Mouse (Mus musculus) kidney, embryonic 16.5 days (tissue): ENCODE data around the gene Prss36. TPM values are rescaled to one million over a fixed set of nuclear protein-coding genes. Genes with fewer than 3 reads are reported as not detected.

Experiments used
- ATAC-seq: fragments of 200-750 bp; cut with Nextera tagmentation; 2 replicates; pipeline ENCODE4 v1.8.0; 2017; ENCODE audit warnings: moderate TSS enrichment; ENCODE audit not compliant: low FRiP score, low TSS enrichment
- H3K27ac ChIP-seq: fragments of 300-500 bp; sonication (generic); 2 replicates; pipeline ENCODE4 v1.5.1; 2014; ENCODE audit warnings: low read length
- H3K27me3 ChIP-seq: fragments of 300-500 bp; sonication (generic); 2 replicates; pipeline ENCODE4 v1.6.1; 2014; ENCODE audit warnings: low read length, control low read depth, mixed read lengths; ENCODE audit not compliant: insufficient read depth
- H3K36me3 ChIP-seq: fragments of 300-500 bp; sonication (generic); 2 replicates; pipeline ENCODE4 v1.6.1; 2014; ENCODE audit warnings: low read length, control low read depth, mixed read lengths; ENCODE audit not compliant: insufficient read depth
- H3K4me1 ChIP-seq: fragments of 300-500 bp; sonication (generic); 2 replicates; pipeline ENCODE4 v1.6.1; 2014; ENCODE audit warnings: low read length, control low read depth, mixed read lengths; ENCODE audit not compliant: insufficient read depth
- H3K4me2 ChIP-seq: fragments of 300-500 bp; sonication (generic); replicated peaks from 2 replicates; pipeline ENCODE4 v1.6.1; 2014; ENCODE audit warnings: low read depth, low read length
- H3K4me3 ChIP-seq: fragments of 300-500 bp; sonication (generic); 2 replicates; pipeline ENCODE4 v1.5.1; 2014; ENCODE audit warnings: mild to moderate bottlenecking, low read length
- H3K9ac ChIP-seq: fragments of 300-500 bp; sonication (generic); replicated peaks from 2 replicates; pipeline ENCODE4 v1.6.1; 2014; ENCODE audit warnings: low read length
- H3K9me3 ChIP-seq: fragments of 300-500 bp; sonication (generic); 2 replicates; pipeline ENCODE4 v1.6.1; 2016; ENCODE audit warnings: low read length, control low read depth
- WGBS: fragments of 180-500 bp; shearing (Covaris S2); extraction: QIAGEN DNeasy Blood & Tissue Kit; methylation state at CpG from one replicate; pipeline ENCODE4 v1.1.7; 2014; 5-methylcytosine and 5-hydroxymethylcytosine counted together
- polyA plus RNA-seq: library from polyadenylated mRNA; unstranded; fragments of >200 nt; fragmentation: Nextera tagmentation; extraction: Ambion mirVana; gene quantifications from 2 replicates; pipeline ENCODE4 v1.2.1, GENCODE M21; 2015

Gene Prss36
- polyA plus RNA-seq: 15.2 TPM in 2 replicates

DNA sequence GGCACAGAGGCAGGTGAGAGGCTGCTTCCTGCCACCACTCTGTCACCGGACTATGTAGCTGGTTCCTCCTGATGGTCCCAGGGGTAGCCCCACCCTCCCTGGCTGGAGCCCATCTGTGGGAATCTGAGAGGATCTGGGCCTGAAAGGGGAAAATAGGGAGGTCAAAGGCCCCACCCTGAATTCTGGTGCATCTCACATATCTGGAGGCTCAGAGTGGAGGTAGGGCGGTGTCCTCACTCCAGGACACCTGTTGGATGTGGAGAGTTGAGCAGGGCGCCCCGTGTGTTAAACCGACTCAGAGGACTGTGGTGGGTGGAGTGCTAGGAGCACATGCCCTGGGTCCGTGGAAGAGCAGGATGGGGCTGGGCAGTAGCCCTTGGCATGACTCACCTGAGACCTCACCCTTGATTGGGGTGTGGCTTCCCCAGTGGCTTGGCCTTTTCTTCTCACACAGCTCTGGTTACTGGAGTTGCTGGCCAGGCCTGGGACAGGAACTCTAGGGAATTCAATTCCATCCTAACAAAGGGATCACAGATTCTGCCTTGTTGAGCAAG lies at the start of gene Prss36:
TSS of gene Prss36 (minus strand) at position 256 of the 554 bp plus-strand sequence.
- Histone ChIP-seq H3K4me3 (no peak within 1 kb of the TSS), H3K9ac (no peak within 1 kb of the TSS), H3K27me3 (peaks cover 27% of the 10 kb centered on the region), H3K4me2 (no peak within 1 kb of the TSS), H3K4me1 (0 out of 2 replicates have a peak, but pooled peaks cover 4% of the 10 kb centered on the region), H3K36me3 (no peaks in the 10 kb centered on the region), H3K27ac (no peak within 1 kb of the TSS), H3K9me3 (no peaks in the 10 kb centered on the region)
- ATAC-seq: 0 out of 2 replicates have a peak, but pooled peaks have one; percentile 15
- 73% methylated on average over 6 of the region's 6 CpGs for WGBS

DNA sequence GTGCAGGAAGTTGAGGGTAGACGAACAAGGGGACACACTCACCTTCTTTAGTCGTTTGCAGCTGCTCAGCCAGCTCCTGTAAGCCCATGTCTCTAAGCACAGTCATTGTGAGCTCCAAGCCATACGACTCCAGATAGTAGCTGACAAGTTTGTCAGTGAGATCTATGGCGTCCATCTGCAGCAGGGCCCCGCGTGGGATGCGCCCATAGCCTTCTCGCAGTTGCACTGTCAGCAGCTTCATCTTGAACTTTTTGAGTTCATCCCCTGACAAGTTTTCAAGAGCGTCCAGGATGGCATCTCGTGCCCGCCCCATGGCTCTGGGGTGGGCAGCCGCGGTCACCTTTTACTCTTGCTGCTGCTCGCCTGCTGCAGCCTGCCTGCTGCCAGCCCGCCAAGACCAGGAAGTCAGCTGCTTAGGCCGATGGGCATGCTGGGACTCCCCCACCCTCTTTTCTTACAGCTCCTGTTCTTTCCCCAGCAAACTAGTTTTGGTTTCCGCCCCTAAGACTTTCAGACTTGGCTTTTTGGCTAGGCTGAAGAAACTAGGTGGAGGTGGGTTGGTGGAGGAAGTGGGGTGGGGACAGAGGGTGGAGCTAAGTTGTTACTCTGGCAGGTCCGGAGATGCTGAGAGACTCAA lies 46.9 kb upstream of the Prss36 start, which contains the start of gene Pycard:
TSS of gene Pycard (minus strand) at position 527 of the 637 bp plus-strand sequence.
- Histone ChIP-seq H3K9ac (peak within 1 kb of the TSS; percentile 60), H3K4me2 (peak within 1 kb of the TSS; percentile 65), H3K27me3 (no peaks in the 10 kb centered on the region), H3K36me3 (peaks cover 17% of the 10 kb centered on the region), H3K9me3 (no peaks in the 10 kb centered on the region), H3K4me3 (peak within 1 kb of the TSS; percentile 47), H3K4me1 (peaks cover 21% of the 10 kb centered on the region; the same call in 1 of the 2 replicates), H3K27ac (peak within 1 kb of the TSS; percentile 86)
- WGBS: 6% methylated on average over 18 of the region's 18 CpGs
- ATAC-seq: peak; percentile 80

DNA sequence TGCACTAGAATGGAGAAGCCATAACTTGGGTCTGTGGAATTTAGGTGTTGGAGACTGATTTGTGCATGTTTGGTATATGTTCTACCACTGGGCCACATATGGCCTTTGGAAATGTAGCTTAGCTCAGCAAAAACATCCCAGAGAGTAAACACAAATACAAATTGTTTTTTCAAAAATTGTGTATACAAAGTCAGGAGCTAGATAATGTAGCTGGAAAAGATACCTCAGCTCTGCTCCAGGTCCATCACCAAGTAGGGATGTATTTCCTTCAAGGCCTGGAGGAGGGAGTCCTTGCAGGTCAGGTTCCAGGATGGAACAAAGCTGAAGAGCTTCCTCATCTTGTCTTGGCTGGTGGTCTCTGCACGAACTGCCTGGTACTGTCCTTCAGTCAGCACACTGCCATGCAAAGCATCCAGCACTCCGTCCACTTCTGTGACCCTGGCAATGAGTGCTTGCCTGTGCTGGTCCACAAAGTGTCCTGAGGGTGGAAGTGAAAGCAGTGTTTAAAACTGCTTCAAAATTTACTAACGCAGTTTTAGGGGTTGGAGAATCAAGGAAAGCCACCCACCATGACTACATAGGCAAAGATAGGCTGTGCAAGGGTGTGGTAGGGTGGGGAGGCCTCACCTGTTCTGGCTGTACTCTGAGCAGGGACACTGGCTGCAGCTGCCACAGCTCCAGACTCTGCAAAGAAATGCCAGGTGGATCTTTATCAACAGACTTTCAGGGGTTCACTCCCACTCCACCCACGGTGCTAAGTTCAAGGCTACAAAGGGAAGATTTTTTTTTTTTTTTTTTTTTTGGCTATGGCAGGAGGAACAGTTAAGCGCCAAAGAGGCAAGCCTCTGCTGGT lies 46.2 kb upstream of the Prss36 start:
- no peaks in the 10 kb centered on the region for H3K9me3 ChIP-seq
- peak overlapping the region; percentile 65 for H3K4me2 ChIP-seq
- peak overlapping the region; percentile 86 for H3K27ac ChIP-seq
- 29% methylated on average over 5 of the region's 5 CpGs for WGBS
- peak; percentile 47 for ATAC-seq
- peaks cover 21% of the 10 kb centered on the region; the same call in 1 of the 2 replicates for H3K4me1 ChIP-seq
- peak overlapping the region; percentile 47 for H3K4me3 ChIP-seq
- peak overlapping the region; percentile 60 for H3K9ac ChIP-seq
- peaks cover 17% of the 10 kb centered on the region for H3K36me3 ChIP-seq
- no peaks in the 10 kb centered on the region for H3K27me3 ChIP-seq

DNA sequence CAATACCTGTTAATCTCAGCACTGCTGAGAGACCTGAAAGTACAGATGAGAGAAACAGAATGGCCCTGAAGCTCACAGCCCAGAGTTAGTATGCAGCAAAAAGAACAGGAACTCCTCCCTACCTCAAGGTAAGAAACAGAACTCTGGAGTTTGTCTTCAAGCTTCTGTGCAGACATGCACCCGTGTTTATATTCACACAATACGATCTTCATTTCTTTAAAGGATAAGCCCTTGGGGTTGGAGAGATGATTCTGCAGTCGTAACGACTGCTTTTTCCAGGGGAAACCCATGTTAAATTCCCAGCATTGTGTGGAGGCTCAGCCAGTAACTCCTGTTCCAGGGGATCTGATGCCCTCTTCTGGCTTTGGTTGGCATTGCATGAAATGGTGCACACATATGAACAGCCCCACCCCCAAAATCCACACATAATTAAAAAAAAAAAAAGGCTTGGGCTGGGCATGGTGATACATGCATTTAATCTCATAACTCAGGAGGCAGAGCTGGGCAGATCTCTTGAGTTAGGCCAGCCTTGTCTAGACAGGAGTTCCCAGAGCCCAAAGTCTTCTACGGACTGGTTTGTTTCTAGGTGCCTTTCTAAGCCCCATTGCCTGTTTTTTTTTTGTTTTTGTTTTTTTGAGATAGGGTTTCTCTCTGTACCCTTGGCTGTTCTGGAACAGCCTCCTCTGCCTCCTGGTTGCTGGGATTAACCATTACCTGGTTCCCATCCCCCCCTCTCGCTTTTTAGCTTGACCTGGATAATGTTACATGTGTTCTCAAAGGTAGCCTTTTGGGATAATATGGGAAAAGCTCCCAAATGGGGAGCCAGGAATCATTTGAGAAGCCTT lies 45.3 kb upstream of the Prss36 start:
- Histone ChIP-seq H3K36me3 (peaks cover 25% of the 10 kb centered on the region), H3K27ac (peak overlapping the region; percentile 86), H3K4me1 (peaks cover 21% of the 10 kb centered on the region; the same call in 1 of the 2 replicates), H3K27me3 (no peaks in the 10 kb centered on the region), H3K4me3 (no peak overlapping the region), H3K4me2 (peak overlapping the region; percentile 65), H3K9me3 (no peaks in the 10 kb centered on the region), H3K9ac (peak overlapping the region; percentile 60; the same call in 1 of the 2 replicates)
- ATAC-seq: peak; percentile 54; the same call in 1 of the 2 replicates
- WGBS: 49% methylated on average over 6 of the region's 6 CpGs

DNA sequence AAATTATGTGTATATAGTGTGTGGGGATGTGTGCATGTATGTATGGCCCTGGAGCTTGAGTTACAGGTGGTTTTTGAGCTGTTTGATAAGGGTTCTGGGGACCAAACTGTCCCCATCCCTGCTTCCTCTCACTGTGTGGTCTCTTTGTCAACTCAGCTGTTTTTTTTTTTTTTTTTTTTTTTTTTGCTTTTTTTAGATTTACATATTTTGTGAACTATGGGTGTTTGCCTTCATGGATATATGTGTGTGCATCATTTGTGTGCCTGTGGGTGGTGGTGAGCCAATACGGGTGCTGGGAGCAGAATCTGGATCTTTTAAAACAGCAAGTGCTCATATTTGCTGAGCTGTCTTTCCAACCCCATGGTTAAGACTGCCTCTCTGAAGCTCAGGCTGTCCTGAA lies 42.4 kb upstream of the Prss36 start:
- 75% methylated on average over 1 of the region's 1 CpGs for WGBS

DNA sequence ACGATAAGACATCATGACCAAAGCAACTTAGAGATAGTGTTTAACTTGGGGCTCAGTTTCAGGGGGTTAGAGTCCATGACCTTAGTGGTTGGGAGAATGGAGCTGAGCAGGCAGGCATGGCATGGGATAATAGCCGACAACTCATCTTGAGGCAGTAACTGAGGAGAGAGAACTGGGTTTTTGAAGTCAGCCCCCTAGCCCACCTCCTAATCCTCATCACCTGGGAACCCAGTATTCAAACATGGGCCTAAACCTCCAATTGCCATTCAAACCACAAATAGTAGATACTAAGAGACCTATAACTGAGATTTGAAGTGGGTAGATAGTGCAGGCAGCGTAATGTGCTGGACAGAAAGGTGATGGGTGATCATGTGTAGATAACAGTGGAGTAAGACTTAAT lies 34.1 kb upstream of the Prss36 start:
- no peak overlapping the region for H3K4me3 ChIP-seq
- WGBS: 92% methylated on average over 3 of the region's 3 CpGs
- no peaks in the 10 kb centered on the region for H3K9me3 ChIP-seq

More for the DNA sequence above, 42.4 kb upstream of the Prss36 start:
- no peak overlapping the region for H3K27ac ChIP-seq
- no peak overlapping the region for H3K9ac ChIP-seq
- H3K4me1 ChIP-seq: peaks cover 19% of the 10 kb centered on the region; the same call in 1 of the 2 replicates
- no peak for ATAC-seq
- H3K36me3 ChIP-seq: peaks cover 49% of the 10 kb centered on the region
- no peak overlapping the region for H3K4me2 ChIP-seq
- H3K27me3 ChIP-seq: no peaks in the 10 kb centered on the region
- no peaks in the 10 kb centered on the region for H3K9me3 ChIP-seq
- H3K4me3 ChIP-seq: no peak overlapping the region

DNA sequence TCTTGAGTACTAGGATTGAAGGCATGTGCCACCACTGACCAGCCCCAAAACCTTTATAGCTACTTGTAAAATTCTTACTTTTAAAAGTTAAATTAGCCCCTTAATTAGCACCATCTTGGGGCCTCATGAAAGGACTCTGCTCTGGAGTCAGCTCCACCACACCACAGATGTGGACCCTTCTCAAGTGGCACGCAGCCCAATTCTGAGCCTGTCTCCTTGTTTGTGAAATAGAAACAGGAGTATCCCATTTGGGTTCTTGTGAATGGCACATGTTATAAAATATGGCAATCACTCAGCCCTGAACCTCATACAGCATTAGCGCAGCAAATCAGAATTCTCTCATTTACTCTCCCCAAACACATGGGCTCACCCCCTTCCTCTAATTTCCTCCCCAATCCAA lies 32.3 kb upstream of the Prss36 start:
- H3K4me3 ChIP-seq: no peak overlapping the region
- H3K36me3 ChIP-seq: peaks cover 91% of the 10 kb centered on the region
- H3K9ac ChIP-seq: no peak overlapping the region
- H3K27ac ChIP-seq: no peak overlapping the region
- no peak; the same call in 1 of the 2 replicates for ATAC-seq
- no peaks in the 10 kb centered on the region for H3K4me1 ChIP-seq
- H3K9me3 ChIP-seq: no peaks in the 10 kb centered on the region
- no peak overlapping the region for H3K4me2 ChIP-seq
- 93% methylated on average over 2 of the region's 2 CpGs for WGBS
- H3K27me3 ChIP-seq: no peaks in the 10 kb centered on the region

More for the DNA sequence above, 34.1 kb upstream of the Prss36 start:
- Histone ChIP-seq H3K4me2 (no peak overlapping the region), H3K9ac (no peak overlapping the region), H3K27me3 (no peaks in the 10 kb centered on the region), H3K27ac (no peak overlapping the region), H3K4me1 (no peaks in the 10 kb centered on the region), H3K36me3 (peaks cover 92% of the 10 kb centered on the region)
- no peak for ATAC-seq

DNA sequence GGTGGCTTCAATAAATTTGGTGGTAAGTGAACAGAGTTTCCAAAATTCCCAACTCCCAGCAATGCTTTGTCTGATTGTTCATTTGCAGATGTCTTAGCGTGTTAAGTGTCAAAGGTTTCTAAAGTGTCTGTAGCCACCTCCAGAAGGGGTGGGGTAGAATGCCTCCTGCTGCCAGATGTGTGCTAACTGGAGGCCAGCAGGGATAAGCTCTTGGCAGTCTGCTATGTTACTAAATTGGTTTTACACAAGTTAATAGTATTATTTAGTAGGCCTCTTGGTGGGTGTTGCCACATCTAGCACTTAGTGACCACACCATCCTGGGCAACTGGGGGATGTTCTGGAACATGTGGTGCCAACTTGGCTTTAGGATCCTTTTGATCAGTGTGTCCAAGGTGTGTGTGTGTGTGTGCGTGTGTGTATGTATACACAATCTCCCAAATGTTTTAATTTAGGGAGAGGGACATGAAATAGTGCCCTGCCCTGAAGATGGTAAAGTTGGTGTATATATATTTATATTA lies 27.9 kb upstream of the Prss36 start:
- no peak overlapping the region for H3K9ac ChIP-seq
- no peaks in the 10 kb centered on the region for H3K9me3 ChIP-seq
- H3K4me2 ChIP-seq: no peak overlapping the region
- H3K4me1 ChIP-seq: peaks cover 10% of the 10 kb centered on the region
- H3K36me3 ChIP-seq: peaks cover 86% of the 10 kb centered on the region
- no peaks in the 10 kb centered on the region for H3K27me3 ChIP-seq
- no peak for ATAC-seq
- H3K4me3 ChIP-seq: no peak overlapping the region
- 92% methylated on average over 2 of the region's 2 CpGs for WGBS
- H3K27ac ChIP-seq: no peak overlapping the region
